Mouse (Mus musculus): ENCODE data around the gene Tex45. TPM values are rescaled to one million over a fixed set of nuclear protein-coding genes. Genes with fewer than 3 reads are reported as not detected.

Gene Tex45
- polyA plus RNA-seq, 1 experiment from 2014 or later, result 0.33 TPM

- peak overlapping the region; percentile 97 for H3K4me2 ChIP-seq (ENCODE audit: low read depth, low read length, severe bottlenecking)
- H3K4me1 ChIP-seq (replicated peaks; ENCODE audit: control insufficient read depth, insufficient read depth, low read length), result peaks cover 2% of the 10 kb centered on the region; the same call in 1 of the 2 replicates
- H3K4me3 ChIP-seq (ENCODE audit: low read depth, low read length), result peak overlapping the region; percentile 53
- DNase-seq (ENCODE audit: low spot score) (no peak), ATAC-seq (replicated peaks; ENCODE audit: low FRiP score) (no peak)
- 29% methylated on average over 13 of the region's 13 CpGs for WGBS
- H3K9ac ChIP-seq (ENCODE audit: low read length), result peak overlapping the region; percentile 67; the same call in 1 of the 2 replicates
- no peaks in the 10 kb centered on the region; the same call in none of the 2 replicates for H3K36me3 ChIP-seq (ENCODE audit: control insufficient read depth, insufficient read depth, low read length)
- H3K27me3 ChIP-seq (ENCODE audit: control insufficient read depth, insufficient read depth, low read length), result no peaks in the 10 kb centered on the region
- no peak overlapping the region for H3K27ac ChIP-seq (ENCODE audit: low read depth, low read length)
- H3K9me3 ChIP-seq (ENCODE audit: control insufficient read depth, low read length), result no peaks in the 10 kb centered on the region
Observed at GRCm38 (mm10) chr8:3514681-3515247, 44.1 kb downstream of the Tex45 start.

DNA sequence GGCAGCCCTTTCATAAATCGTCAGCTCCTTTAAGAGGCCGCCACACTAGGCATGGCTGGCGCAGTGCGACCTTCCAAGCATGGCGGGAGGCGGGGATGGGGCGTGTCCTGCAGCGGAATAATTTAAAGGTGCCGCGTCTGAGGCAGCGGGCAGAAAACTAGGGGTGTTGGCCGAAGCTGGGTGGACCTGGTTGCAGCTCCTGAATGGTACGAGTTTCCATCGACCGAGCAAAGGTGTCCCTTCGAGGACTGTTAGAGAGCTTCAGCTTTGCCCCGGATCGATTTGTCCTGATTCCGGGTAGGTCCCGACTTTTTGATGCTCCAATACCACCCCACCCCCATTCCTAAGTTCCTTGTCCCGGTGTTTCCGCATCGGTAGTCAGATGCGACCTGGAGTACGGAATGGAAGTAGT, 44.6 kb downstream of the Tex45 start, which contains the start of gene Pnpla6:
Gene Pnpla6 (plus strand): TSS at position 125 of the 412 bp plus-strand sequence.
- Histone ChIP-seq H3K9ac (ENCODE audit: low read length) (peak within 1 kb of the TSS; percentile 67), H3K4me2 (ENCODE audit: low read depth, low read length, severe bottlenecking) (peak within 1 kb of the TSS; percentile 97), H3K27ac (ENCODE audit: low read depth, low read length) (no peak within 1 kb of the TSS), H3K4me3 (ENCODE audit: low read depth, low read length) (peak within 1 kb of the TSS; percentile 53), H3K4me1 (replicated peaks; ENCODE audit: control insufficient read depth, insufficient read depth, low read length) (peaks cover 2% of the 10 kb centered on the region; the same call in 1 of the 2 replicates), H3K27me3 (ENCODE audit: control insufficient read depth, insufficient read depth, low read length) (no peaks in the 10 kb centered on the region), H3K9me3 (ENCODE audit: control insufficient read depth, low read length) (no peaks in the 10 kb centered on the region), H3K36me3 (ENCODE audit: control insufficient read depth, insufficient read depth, low read length) (no peaks in the 10 kb centered on the region; the same call in none of the 2 replicates)
- ATAC-seq (replicated peaks; ENCODE audit: low FRiP score) (peak; percentile 82), DNase-seq (ENCODE audit: low spot score) (peak; percentile 89)
- under 1% methylated on average over 25 of the region's 25 CpGs for WGBS

DNA sequence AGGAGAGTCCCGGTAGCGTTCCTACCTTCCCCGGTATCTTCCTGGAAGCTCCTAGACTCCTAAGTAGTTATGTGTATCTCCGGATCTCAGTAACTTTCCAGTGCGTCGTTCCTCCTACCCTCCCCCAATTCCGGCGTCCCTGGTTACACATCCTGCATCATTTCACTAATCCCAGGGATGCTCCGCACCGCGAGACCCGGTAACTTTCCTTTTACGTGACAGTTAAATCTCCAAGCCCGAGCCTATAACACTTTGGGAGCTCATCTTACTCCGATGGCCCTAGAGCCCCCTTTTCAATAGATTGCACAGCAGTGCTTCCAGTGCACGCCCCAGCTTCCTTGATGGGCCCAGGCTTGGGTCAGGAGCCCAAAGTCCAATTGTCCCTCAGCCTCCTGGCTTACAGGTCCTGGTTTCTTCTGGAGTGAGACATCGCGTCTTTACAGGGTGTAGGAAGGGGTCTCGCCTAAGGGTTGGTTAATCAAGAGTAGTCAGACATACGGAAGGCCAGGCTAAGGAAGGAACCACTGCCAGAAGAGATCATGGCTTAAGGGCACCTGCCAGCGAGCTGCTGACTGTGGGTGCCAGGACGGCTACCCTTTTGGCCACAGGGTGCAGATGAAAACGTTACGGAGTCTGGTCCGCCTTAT, 45.2 kb downstream of the Tex45 start:
- H3K4me1 ChIP-seq (replicated peaks; ENCODE audit: control insufficient read depth, insufficient read depth, low read length), result peaks cover 2% of the 10 kb centered on the region; the same call in 1 of the 2 replicates
- ATAC-seq (replicated peaks; ENCODE audit: low FRiP score) (peak; percentile 40), DNase-seq (ENCODE audit: low spot score) (peak; percentile 68)
- H3K9me3 ChIP-seq (ENCODE audit: control insufficient read depth, low read length), result no peaks in the 10 kb centered on the region
- H3K9ac ChIP-seq (ENCODE audit: low read length), result peak overlapping the region; percentile 67
- no peak overlapping the region for H3K27ac ChIP-seq (ENCODE audit: low read depth, low read length)
- H3K36me3 ChIP-seq (ENCODE audit: control insufficient read depth, insufficient read depth, low read length), result no peaks in the 10 kb centered on the region; the same call in none of the 2 replicates
- peak overlapping the region; percentile 97 for H3K4me2 ChIP-seq (ENCODE audit: low read depth, low read length, severe bottlenecking)
- no peaks in the 10 kb centered on the region for H3K27me3 ChIP-seq (ENCODE audit: control insufficient read depth, insufficient read depth, low read length)
- H3K4me3 ChIP-seq (ENCODE audit: low read depth, low read length), result peak overlapping the region; percentile 53
- WGBS, result under 1% methylated on average over 25 of the region's 25 CpGs

DNA sequence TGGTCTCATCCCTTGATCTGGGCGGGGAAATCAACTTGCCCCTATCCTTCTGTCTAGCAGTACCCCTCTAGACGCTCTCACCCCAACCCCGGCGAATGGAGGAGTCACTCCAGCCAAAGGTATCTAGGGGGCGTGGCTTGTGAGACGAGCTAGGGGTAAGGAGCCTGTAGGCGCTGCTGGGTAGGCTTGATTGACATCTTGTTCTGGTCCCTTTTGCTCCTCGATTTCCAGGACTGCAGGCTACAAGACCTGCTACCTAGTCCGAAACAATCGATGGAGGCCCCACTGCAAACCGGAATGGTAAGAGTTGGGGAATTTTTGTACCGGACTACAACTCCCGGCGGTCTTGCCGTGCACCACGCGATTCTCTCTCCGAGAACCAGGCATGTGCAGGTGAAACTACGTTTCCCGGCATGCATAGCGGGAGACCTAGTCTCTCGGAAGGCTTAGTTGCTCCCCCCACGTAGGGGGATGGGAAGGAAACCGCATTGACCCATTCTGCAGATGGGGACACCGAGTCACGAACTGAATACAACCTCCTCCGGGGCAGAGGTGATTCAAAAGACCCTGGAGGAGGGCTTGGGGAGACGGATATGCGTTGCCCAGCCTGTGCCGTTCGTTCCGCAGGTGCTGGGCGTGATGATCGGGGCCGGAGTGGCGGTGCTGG, 45.9 kb downstream of the Tex45 start:
- H3K4me1 ChIP-seq (replicated peaks; ENCODE audit: control insufficient read depth, insufficient read depth, low read length), result peaks cover 2% of the 10 kb centered on the region; the same call in 1 of the 2 replicates
- H3K27ac ChIP-seq (ENCODE audit: low read depth, low read length), result no peak overlapping the region
- H3K9ac ChIP-seq (ENCODE audit: low read length), result peak overlapping the region; percentile 67
- H3K4me2 ChIP-seq (ENCODE audit: low read depth, low read length, severe bottlenecking), result peak overlapping the region; percentile 97
- H3K4me3 ChIP-seq (ENCODE audit: low read depth, low read length), result peak overlapping the region; percentile 53
- DNase-seq (ENCODE audit: low spot score) (peak; percentile 92), ATAC-seq (replicated peaks; ENCODE audit: low FRiP score) (peak; percentile 88)
- 2% methylated on average over 36 of the region's 36 CpGs for WGBS
- no peaks in the 10 kb centered on the region for H3K9me3 ChIP-seq (ENCODE audit: control insufficient read depth, low read length)
- no peaks in the 10 kb centered on the region for H3K27me3 ChIP-seq (ENCODE audit: control insufficient read depth, insufficient read depth, low read length)
- H3K36me3 ChIP-seq (ENCODE audit: control insufficient read depth, insufficient read depth, low read length), result no peaks in the 10 kb centered on the region; the same call in 1 of the 2 replicates

GRCm38 (mm10) chr8:3517117-3517495, 46.4 kb downstream of the Tex45 start:
- DNase-seq (ENCODE audit: low spot score) (no peak), ATAC-seq (replicated peaks; ENCODE audit: low FRiP score) (no peak)
- peak overlapping the region; percentile 36; the same call in 1 of the 2 replicates for H3K9ac ChIP-seq (ENCODE audit: low read length)
- H3K9me3 ChIP-seq (ENCODE audit: control insufficient read depth, low read length), result no peaks in the 10 kb centered on the region
- H3K4me2 ChIP-seq (ENCODE audit: low read depth, low read length, severe bottlenecking), result peak overlapping the region; percentile 97
- WGBS, result 14% methylated on average over 16 of the region's 16 CpGs
- H3K36me3 ChIP-seq (ENCODE audit: control insufficient read depth, insufficient read depth, low read length), result no peaks in the 10 kb centered on the region; the same call in 1 of the 2 replicates
- no peaks in the 10 kb centered on the region for H3K27me3 ChIP-seq (ENCODE audit: control insufficient read depth, insufficient read depth, low read length)
- peak overlapping the region; percentile 53 for H3K4me3 ChIP-seq (ENCODE audit: low read depth, low read length)
- no peak overlapping the region for H3K27ac ChIP-seq (ENCODE audit: low read depth, low read length)
- peaks cover 2% of the 10 kb centered on the region; the same call in 1 of the 2 replicates for H3K4me1 ChIP-seq (replicated peaks; ENCODE audit: control insufficient read depth, insufficient read depth, low read length)

- ATAC-seq (replicated peaks; ENCODE audit: low FRiP score), result no peak
- Histone ChIP-seq H3K4me2 (ENCODE audit: low read depth, low read length, severe bottlenecking) (no peak overlapping the region), H3K27me3 (ENCODE audit: control insufficient read depth, insufficient read depth, low read length) (no peaks in the 10 kb centered on the region), H3K4me1 (replicated peaks; ENCODE audit: control insufficient read depth, insufficient read depth, low read length) (no peaks in the 10 kb centered on the region), H3K36me3 (ENCODE audit: control insufficient read depth, insufficient read depth, low read length) (peaks cover 3% of the 10 kb centered on the region; the same call in 1 of the 2 replicates), H3K9ac (ENCODE audit: low read length) (no peak overlapping the region), H3K4me3 (ENCODE audit: low read depth, low read length) (no peak overlapping the region), H3K9me3 (ENCODE audit: control insufficient read depth, low read length) (no peaks in the 10 kb centered on the region), H3K27ac (ENCODE audit: low read depth, low read length) (no peak overlapping the region)
- DNase-seq (ENCODE audit: low spot score), result no peak
- WGBS, result 91% methylated on average over 13 of the region's 13 CpGs
Observed at GRCm38 (mm10) chr8:3522007-3522697, 51.5 kb downstream of the Tex45 start.

DNA sequence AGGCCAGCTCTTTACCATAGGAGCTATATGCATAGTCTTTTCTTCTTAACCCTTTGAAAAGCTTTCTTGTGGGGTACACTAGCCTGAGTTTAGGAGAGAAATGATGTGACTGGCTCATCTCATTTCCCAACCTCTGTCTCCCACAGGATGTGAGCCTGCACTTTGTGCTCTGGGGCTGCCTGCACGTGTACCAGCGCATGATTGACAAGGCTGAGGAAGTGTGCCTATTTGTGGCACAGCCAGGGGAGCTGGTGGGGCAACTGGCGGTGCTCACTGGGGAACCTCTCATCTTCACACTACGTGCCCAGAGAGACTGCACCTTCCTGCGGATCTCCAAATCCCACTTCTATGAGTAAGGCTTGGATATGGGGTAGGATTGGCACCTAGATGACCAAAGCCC, 60.2 kb downstream of the Tex45 start:
- DNase-seq (ENCODE audit: low spot score) (no peak), ATAC-seq (replicated peaks; ENCODE audit: low FRiP score) (no peak)
- WGBS, result 94% methylated on average over 5 of the region's 5 CpGs
- H3K4me1 ChIP-seq (replicated peaks; ENCODE audit: control insufficient read depth, insufficient read depth, low read length), result no peaks in the 10 kb centered on the region
- H3K27ac ChIP-seq (ENCODE audit: low read depth, low read length), result no peak overlapping the region
- peaks cover 2% of the 10 kb centered on the region; the same call in 1 of the 2 replicates for H3K36me3 ChIP-seq (ENCODE audit: control insufficient read depth, insufficient read depth, low read length)
- no peak overlapping the region for H3K4me2 ChIP-seq (ENCODE audit: low read depth, low read length, severe bottlenecking)
- H3K4me3 ChIP-seq (ENCODE audit: low read depth, low read length), result no peak overlapping the region
- no peaks in the 10 kb centered on the region for H3K9me3 ChIP-seq (ENCODE audit: control insufficient read depth, low read length)
- no peak overlapping the region for H3K9ac ChIP-seq (ENCODE audit: low read length)
- H3K27me3 ChIP-seq (ENCODE audit: control insufficient read depth, insufficient read depth, low read length), result no peaks in the 10 kb centered on the region

DNA sequence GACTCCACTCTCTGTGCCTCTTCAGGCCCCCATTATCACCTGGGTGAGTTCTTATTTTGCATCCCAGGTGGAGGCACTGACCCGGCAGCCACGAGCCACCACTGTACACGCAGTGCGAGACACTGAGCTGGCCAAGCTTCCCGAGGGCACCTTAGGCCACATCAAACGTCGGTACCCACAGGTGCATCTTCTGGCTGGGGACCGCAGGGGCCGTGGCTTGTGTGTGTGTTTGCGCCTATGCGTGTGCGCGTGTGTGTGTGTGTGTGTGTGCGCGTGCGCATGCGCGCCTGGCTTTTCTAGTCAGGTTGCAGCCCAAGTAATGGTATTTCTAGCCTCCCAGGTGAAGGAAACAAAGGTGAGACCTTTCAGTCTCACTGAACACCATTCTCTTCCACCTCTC, 61.3 kb downstream of the Tex45 start:
- peak; percentile 42 for DNase-seq (ENCODE audit: low spot score)
- no peaks in the 10 kb centered on the region for H3K4me1 ChIP-seq (replicated peaks; ENCODE audit: control insufficient read depth, insufficient read depth, low read length)
- no peak overlapping the region for H3K4me2 ChIP-seq (ENCODE audit: low read depth, low read length, severe bottlenecking)
- no peak overlapping the region for H3K27ac ChIP-seq (ENCODE audit: low read depth, low read length)
- WGBS, result 95% methylated on average over 18 of the region's 18 CpGs
- H3K36me3 ChIP-seq (ENCODE audit: control insufficient read depth, insufficient read depth, low read length), result peaks cover 2% of the 10 kb centered on the region; the same call in 1 of the 2 replicates
- ATAC-seq (replicated peaks; ENCODE audit: low FRiP score), result no peak
- H3K9me3 ChIP-seq (ENCODE audit: control insufficient read depth, low read length), result no peaks in the 10 kb centered on the region
- H3K9ac ChIP-seq (ENCODE audit: low read length), result no peak overlapping the region
- H3K27me3 ChIP-seq (ENCODE audit: control insufficient read depth, insufficient read depth, low read length), result no peaks in the 10 kb centered on the region
- no peak overlapping the region for H3K4me3 ChIP-seq (ENCODE audit: low read depth, low read length)
